Mouse (Mus musculus): ENCODE data around the gene H2al2a.
"Not testable (repeated sequence)": the region's sequence is repeated elsewhere in the genome, so short reads cannot be mapped to it uniquely, and the experiment has no call there.

The H2al2a gene

DNA sequence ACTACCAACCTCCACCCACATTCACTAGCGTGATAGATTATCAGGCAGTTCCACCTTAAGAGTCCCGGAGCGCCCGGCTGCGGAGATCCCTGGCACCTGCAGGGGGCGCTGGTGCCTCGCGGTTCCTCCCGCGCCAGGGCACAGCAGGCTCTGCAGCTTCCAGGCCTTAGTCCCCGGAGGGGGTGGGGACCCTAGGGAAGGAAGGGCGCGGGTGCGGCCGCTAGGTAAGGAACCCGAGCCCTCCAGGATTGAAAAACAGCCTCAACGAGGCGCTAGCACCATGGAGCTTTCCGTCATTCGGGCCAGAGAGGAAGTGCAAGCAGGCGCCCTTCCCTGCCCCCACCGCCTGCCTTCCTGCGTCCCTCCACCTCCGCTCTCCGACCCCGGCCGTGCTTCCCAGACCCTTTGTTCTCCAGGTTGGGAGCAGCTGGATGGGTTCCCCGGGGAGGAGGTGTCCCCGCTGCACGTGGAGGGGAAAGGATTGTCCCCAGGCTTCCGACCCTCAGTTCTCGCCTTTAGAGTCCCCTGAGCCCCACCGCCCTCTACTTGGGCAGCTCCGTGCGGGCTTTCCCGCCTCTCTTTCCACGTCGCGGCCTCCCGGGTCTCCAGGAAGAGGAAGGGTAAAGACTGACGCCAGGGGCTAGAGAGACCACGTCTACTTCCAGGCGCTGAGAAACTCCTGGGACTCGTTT is 30.8 kb upstream of the H2al2a start:
- DNase-seq = peak; percentile 97 to 98

GRCm38 (mm10) chr2:18026116-18026947 is 29.6 kb upstream of the H2al2a start:
- DNase-seq = peak; percentile 69 to 79

GRCm38 (mm10) chr2:18025781-18026115 is 29.0 kb upstream of the H2al2a start:
- DNase-seq = no peak

DNA sequence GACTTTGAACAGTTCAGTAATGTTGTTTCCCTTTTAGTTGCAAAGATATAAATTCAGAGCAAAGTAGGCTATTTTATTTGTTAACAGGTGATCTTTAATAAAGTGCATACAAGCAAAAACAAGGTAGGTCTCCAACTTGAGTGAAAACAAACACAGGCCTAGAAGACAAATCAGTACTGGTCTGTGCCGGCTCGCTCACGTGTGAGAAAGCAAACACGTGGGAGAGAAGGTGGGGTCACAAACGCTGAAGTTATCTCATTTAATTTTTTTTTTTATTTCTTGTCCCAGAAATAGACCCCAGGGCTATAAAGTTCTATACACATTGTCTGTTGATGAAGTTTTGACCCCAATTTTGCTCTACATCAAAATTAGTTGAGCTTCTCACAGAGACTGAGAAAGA is 28.4 kb upstream of the H2al2a start:
- peak in 1 of 2 experiments; percentile 16 for DNase-seq

GRCm38 (mm10) chr2:18022886-18023285 is 26.1 kb upstream of the H2al2a start:
- no peak for DNase-seq

DNA sequence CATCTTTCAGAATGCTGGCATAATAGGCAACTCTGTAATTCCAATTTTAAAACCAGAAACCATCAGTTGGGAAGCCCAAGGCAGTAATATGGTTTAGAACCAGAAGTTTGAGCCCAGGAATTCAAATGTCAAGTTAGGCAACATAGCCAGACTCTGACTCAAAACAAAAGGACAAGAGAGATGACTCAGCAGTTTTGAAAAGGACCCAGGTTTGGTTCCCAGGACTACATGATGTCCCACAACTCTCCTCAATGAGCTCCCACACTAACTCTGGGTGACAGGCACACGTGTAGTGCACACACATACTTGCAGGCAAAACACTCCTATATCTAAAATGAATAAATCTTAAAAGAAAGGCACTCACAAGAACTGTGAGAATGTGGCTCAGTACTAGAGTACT is 22.4 kb upstream of the H2al2a start:
- no peak for DNase-seq

DNA sequence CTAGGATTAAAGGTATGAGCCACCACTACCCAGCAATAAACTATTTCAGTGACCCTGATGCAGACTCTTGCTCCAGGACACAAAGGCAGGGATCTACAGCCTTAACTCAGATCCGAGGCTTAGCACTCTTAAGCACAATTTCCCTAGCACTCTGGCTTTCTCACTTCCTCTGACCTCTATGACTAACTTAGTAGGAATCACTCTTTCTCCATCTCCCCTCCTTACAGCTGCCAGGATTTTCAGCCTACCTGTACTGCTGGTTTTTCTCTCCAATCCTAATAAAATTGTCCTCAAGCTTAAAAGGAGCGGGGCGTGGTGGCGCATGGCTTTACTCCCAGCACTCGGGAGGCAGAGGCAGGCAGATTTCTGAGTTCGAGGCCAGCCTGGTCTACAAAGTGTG is 20.6 kb upstream of the H2al2a start:
- DNase-seq = no peak

DNA sequence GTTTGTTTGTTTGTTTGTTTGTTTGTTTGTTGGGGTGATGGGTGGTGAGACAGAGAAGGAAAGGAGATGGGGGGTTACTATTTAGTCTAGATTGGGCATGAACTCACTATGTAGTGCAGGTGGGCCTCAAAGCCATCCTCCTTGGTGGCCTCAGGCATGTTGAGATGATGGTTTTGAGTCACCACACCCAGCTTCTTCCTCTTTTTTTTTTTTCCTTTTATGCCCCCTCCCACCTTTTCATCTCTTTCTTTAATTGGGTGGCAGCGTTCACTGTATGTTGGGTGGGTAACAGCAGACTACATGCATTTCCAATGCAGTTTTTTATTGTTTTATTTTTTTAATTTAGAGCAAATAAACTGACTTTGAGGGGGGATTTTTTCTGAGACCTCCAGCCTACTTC is 19.9 kb upstream of the H2al2a start:
- DNase-seq = no peak

DNA sequence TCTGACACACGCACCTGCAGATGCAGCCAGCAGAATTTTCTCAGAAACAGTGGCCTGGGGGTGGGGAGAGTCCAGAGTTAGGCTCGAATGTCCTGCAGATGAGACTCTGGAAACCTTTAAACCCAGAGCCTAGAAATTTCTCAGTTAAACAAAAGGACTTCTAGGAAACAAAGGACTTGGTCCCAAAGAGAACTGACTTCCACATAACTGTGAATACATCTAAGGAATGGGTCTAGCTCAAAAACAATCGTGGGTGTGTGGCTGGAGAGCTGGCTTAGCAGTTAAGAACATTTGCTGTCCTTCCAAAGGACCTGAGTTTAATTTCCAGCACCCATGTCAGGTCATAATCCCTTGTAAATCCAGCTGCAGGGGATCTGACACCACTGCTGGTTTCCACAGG is 18.8 kb upstream of the H2al2a start:
- no peak for DNase-seq

- DNase-seq = no peak
Measured at GRCm38 (mm10) chr2:18012866-18013265, 16.1 kb upstream of the H2al2a start.

DNA sequence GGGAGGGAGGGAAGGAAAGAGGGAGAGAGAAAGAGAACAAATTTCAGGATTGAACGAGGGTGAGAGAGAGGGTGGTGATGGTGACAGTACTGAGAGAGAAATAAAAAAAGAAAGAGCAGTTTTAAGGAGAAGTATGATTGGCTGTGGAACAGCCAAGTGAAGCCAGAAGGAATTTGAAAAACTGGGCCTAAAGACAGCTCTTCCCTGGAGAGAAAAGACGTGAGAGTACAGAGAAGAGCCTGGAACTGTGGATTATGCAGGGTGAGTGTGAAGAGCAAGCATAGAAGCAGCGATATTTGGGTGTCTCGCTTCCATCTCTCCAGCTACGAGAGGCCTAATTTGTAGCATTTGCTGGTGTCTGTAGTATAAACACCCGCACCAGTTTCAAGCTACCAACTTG is 14.5 kb upstream of the H2al2a start:
- no peak for DNase-seq

DNA sequence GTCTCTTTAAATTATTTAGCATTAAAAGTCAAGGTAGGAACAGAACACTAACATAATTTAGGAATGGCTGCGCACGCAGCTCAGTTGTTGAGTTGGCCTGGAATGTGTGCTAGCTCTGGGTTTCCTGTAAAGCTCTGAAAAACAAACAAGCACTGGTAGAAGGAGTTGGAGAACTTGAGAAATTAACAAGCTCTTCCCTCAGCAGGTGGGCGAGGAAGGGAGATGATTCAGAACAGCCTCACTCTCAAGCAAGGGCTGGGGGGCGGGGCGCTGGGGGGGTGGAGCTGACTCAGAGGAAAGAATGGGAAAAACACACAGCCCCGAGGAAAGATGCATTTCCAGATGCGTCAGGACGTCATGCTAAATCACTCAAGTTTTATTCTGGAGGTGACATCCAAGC is 8.4 kb upstream of the H2al2a start:
- peak; percentile 6 to 13 for DNase-seq

GRCm38 (mm10) chr2:18004286-18004685 is 7.5 kb upstream of the H2al2a start:
- peak in 1 of 2 experiments; percentile 24 for DNase-seq

DNA sequence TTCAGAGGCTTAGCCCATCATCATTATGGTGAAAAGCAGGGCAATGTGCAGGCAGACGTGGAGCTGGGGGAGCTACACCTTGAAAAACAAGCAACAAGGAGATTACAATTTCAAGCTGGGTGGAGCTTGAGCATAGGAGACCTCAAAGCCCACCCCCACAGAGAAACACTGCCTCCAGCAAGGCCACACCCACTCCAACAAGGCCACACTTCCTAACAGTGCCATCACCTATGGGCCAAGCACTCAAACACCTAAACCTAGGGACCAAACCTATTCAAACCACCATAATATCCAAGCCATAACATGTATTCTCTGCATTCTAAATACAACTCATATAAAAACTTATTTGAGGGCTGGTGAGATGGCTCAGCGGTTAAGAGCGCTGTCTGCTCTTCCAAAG is 5.5 kb upstream of the H2al2a start:
- no peak for DNase-seq

GRCm38 (mm10) chr2:17989562-17989961 is 7.2 kb downstream of the H2al2a start:
- DNase-seq = no peak

DNA sequence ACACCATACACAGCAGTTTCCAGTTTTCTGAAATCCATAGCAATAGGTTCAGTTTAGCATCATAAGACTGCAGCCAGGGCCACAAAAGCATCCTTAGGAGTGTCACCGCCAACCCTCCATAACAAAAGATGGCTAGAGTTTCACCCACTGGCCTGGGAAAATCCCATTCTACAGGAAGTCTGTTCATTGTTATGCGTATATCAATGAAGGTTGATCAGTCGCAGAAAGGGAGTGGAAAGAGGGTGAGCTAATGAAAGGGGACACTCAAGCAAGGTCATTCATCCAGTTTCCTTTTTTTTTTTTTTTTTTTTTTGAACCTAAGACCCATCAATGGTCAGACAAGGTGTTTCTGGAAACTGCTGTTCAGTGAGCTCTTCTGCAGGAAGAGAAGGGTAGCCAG is 7.6 kb downstream of the H2al2a start:
- DNase-seq = no peak

- no peak for DNase-seq
Measured at GRCm38 (mm10) chr2:17986694-17987093, 10.1 kb downstream of the H2al2a start.

DNA sequence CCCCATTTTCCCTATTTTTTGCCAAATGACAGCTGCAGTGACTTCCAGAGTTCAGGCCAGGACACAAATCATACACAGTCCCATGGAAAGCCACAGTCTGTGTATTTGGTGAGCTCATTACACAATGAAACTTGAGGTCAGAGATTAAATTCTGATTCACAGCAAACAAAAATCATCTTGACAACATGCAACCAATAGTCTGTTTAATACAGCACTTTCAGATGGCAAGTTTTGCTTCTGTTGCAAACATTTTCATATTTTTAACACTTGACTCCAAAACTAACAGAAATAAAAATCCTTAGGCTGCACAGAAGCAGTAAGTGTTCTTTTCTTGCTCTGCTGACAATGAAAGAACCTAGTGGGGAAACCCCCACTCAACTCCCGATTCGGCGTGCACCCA is 12.0 kb downstream of the H2al2a start:
- DNase-seq = peak in 1 of 2 experiments; percentile 10

GRCm38 (mm10) chr2:17982747-17983146 is 14.0 kb downstream of the H2al2a start:
- no peak for DNase-seq

DNA sequence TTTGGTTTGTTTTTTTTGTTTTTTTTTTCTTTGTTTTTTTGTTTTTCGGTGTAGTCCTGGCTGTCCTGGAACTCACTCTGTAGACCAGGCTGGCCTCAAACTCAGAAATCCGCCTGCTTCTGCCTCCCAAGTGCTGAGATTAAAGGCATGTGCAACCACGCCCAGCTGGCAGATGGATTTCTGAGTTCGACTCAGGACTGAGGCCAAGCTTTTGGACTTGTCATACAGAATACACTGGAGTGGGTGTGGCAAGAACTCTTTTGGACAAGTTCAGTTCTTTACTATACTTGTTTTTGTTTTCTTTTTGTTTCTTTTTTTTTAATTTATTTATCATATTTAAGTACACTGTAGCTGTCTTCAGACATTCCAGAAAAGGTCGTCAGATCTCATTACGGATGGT is 18.1 kb downstream of the H2al2a start:
- no peak for DNase-seq

DNA sequence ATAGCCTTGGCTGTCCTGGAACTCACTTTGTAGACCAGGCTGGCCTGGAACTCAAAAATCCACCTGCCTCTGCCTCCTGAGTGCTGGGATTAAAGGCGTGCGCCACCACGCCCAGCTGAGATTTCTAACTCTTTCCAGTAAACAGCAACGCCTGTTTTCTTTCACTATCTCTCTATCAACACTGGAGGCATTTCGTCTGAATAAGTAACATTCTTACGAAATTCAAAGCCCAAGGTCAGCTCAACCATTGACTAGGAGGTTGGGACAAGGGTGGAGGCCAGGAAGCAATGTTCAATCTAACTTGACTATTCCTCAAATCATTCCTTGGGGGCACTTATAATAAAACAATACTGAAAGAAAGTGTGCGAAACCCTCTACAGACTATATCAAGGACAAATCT is 18.5 kb downstream of the H2al2a start:
- DNase-seq = not testable (repeated sequence)

- not testable (repeated sequence) for DNase-seq
Measured at GRCm38 (mm10) chr2:17977645-17978044, 19.1 kb downstream of the H2al2a start.

- DNase-seq = no peak
Measured at GRCm38 (mm10) chr2:17975601-17976327, 21.0 kb downstream of the H2al2a start.

All from kidney, postnatal 4 days (tissue).